Mouse (Mus musculus): ENCODE measurements at regions not wholly inside any gene's neighbourhood (a gene's known extent, or its start where the extent isn't known, plus 50 kb on each side); places are given as distances from the start of the nearest gene placed in this dataset.

- TF ChIP-seq CTCF (IDR thresholded peaks at IDR 0.05; ENCODE audit: borderline replicate concordance, extremely low read depth, insufficient read depth, insufficient read length) (0 out of 2 replicates have a peak, but pooled peaks have one; percentile 14), POLR2A (IDR thresholded peaks at IDR 0.05; ENCODE audit: borderline replicate concordance, extremely low read depth, insufficient read depth, insufficient read length, poor library complexity, severe bottlenecking) (no peak)
Observed at GRCm38 (mm10) chrX:158613607-158614006, 570.5 kb upstream of the Cnksr2 start.

Data from brain, embryonic 14.5 days (tissue).